Mouse (Mus musculus): ENCODE results near the gene Inpp5d. TPM values are rescaled to one million over a fixed set of nuclear protein-coding genes. Genes with fewer than 3 reads are reported as not detected.

Inpp5d gene
- polyA plus RNA-seq, 1 experiment from 2014 or later: 4.4 TPM

DNA sequence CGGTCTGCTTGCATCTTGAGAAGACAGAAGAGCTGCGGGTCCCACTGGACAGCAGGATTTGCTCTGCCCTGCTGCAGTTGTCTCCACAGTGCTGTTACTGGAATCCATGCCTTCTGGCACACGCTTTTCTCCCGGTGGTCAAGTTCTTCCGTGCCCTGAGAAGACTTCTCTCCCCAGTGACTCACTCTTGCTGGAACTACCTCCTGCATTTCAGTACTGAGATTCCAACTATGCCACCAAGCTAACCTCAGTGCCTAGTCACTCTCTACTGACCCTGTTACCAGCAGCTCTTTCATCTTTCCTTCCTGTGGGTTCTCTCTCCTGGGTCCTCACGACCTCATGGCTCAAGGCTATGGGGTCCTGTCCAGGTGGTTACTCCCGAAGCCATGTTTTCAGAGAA is 22.9 kb downstream of the Inpp5d start:
- 85% methylated on average over 7 of the region's 7 CpGs for whole genome bisulfite sequencing
- no peaks in the 10 kb centered on the region for H3K27me3 ChIP-seq
- no peaks in the 10 kb centered on the region for H3K36me3 ChIP-seq
- H3K4me1 ChIP-seq (replicated peaks): peaks cover 10% of the 10 kb centered on the region
- no peak overlapping the region for H3K9ac ChIP-seq
- no peak for ATAC-seq (replicated peaks; ENCODE audit: insufficient number of reproducible peaks, insufficient read depth, low FRiP score, low read depth)
- H3K4me3 ChIP-seq: no peak overlapping the region
- H3K9me3 ChIP-seq (replicated peaks): no peaks in the 10 kb centered on the region
- H3K27ac ChIP-seq: no peak overlapping the region
- H3K4me2 ChIP-seq: no peak overlapping the region

- H3K4me3 ChIP-seq: no peak overlapping the region
- no peak overlapping the region for H3K27ac ChIP-seq
- H3K4me1 ChIP-seq (replicated peaks): peaks cover 6% of the 10 kb centered on the region
- ATAC-seq (replicated peaks; ENCODE audit: insufficient number of reproducible peaks, insufficient read depth, low FRiP score, low read depth): no peak
- H3K36me3 ChIP-seq: no peaks in the 10 kb centered on the region
- H3K4me2 ChIP-seq: no peak overlapping the region
- H3K27me3 ChIP-seq: no peaks in the 10 kb centered on the region
- H3K9me3 ChIP-seq (replicated peaks): no peaks in the 10 kb centered on the region
- 67% methylated on average over 7 of the region's 7 CpGs for WGBS
- no peak overlapping the region for H3K9ac ChIP-seq
These were observed 24.9 kb downstream of the Inpp5d start for GRCm38 (mm10) chr1:87645041-87645440.

GRCm38 (mm10) chr1:87645748-87646147 is 25.6 kb downstream of the Inpp5d start:
- H3K4me1 ChIP-seq (replicated peaks): peaks cover 5% of the 10 kb centered on the region
- no peak overlapping the region for H3K9ac ChIP-seq
- H3K4me2 ChIP-seq: no peak overlapping the region
- no peak overlapping the region for H3K27ac ChIP-seq
- no peak overlapping the region for H3K4me3 ChIP-seq
- H3K9me3 ChIP-seq (replicated peaks): no peaks in the 10 kb centered on the region
- 57% methylated on average over 6 of the region's 6 CpGs for WGBS
- ATAC-seq (replicated peaks; ENCODE audit: insufficient number of reproducible peaks, insufficient read depth, low FRiP score, low read depth): no peak
- no peaks in the 10 kb centered on the region for H3K36me3 ChIP-seq
- H3K27me3 ChIP-seq: no peaks in the 10 kb centered on the region

DNA sequence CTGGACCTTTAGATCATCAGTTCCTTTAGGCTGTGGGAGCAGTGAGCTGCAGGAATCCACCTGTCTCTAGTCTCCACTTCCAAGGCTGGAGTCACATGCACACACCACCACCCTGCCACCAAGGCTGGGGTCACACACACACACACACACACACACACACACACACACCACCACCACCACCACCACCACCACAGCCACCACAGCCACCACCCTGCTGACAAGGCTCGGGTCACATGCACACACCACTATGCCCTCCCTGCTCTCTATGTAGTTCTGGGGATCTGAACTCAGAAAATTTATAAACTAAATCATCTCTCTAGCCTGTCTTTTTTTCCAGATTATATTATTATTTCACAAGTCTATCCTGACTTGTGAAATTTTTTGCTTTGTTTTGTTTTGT is 27.7 kb downstream of the Inpp5d start:
- H3K9me3 ChIP-seq (replicated peaks): no peaks in the 10 kb centered on the region
- ATAC-seq (replicated peaks; ENCODE audit: insufficient number of reproducible peaks, insufficient read depth, low FRiP score, low read depth): no peak
- no peaks in the 10 kb centered on the region for H3K36me3 ChIP-seq
- peaks cover 6% of the 10 kb centered on the region for H3K4me1 ChIP-seq (replicated peaks)
- H3K4me3 ChIP-seq: no peak overlapping the region
- H3K4me2 ChIP-seq: no peak overlapping the region
- 67% methylated on average over 1 of the region's 1 CpGs for WGBS
- no peak overlapping the region for H3K27ac ChIP-seq
- no peak overlapping the region for H3K9ac ChIP-seq
- H3K27me3 ChIP-seq: no peaks in the 10 kb centered on the region

GRCm38 (mm10) chr1:87648657-87649056 is 28.5 kb downstream of the Inpp5d start:
- WGBS: 51% methylated on average over 7 of the region's 7 CpGs
- ATAC-seq (replicated peaks; ENCODE audit: insufficient number of reproducible peaks, insufficient read depth, low FRiP score, low read depth): no peak

DNA sequence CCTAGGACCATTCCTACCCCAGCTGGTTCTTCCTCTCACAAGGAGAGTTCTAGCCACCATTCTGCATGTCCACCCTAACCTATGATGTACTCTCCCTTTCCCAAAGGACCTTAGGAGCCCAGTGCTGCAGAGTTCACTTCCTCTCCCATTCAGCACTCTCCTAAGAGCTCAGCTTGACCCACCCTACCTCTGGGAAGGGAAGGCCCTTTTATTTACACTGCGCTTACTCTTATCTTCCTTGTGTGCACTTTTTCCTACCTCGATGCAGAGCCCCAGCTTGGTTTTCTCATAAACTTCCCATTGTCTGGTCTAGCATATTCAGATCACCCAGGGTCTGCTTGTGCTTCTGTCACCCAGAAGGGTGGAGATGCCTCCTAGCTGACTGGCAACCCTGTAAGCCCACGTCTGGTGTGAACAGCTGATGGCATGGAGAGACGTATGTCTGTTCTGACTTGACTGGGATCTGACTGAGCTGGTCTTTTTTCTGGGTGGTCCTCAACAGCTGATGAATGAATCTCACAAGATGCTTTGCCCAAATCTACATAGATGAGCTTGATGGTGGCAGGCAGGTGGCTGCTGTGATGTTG is 29.2 kb downstream of the Inpp5d start:
- Histone ChIP-seq H3K27ac (no peak overlapping the region), H3K4me1 (replicated peaks) (peaks cover 6% of the 10 kb centered on the region), H3K27me3 (no peaks in the 10 kb centered on the region), H3K36me3 (no peaks in the 10 kb centered on the region), H3K9me3 (replicated peaks) (no peaks in the 10 kb centered on the region), H3K4me2 (no peak overlapping the region), H3K4me3 (no peak overlapping the region), H3K9ac (no peak overlapping the region)
- ATAC-seq (replicated peaks; ENCODE audit: insufficient number of reproducible peaks, insufficient read depth, low FRiP score, low read depth): no peak
- WGBS: 53% methylated on average over 4 of the region's 4 CpGs

More at GRCm38 (mm10) chr1:87648657-87649056, 28.5 kb downstream of the Inpp5d start:
- no peaks in the 10 kb centered on the region for H3K36me3 ChIP-seq
- no peak overlapping the region for H3K4me2 ChIP-seq
- no peaks in the 10 kb centered on the region for H3K27me3 ChIP-seq
- peaks cover 6% of the 10 kb centered on the region for H3K4me1 ChIP-seq (replicated peaks)
- H3K9ac ChIP-seq: no peak overlapping the region
- H3K27ac ChIP-seq: no peak overlapping the region
- H3K9me3 ChIP-seq (replicated peaks): no peaks in the 10 kb centered on the region
- no peak overlapping the region for H3K4me3 ChIP-seq

GRCm38 (mm10) chr1:87649958-87650474 is 29.9 kb downstream of the Inpp5d start:
- 87% methylated on average over 8 of the region's 8 CpGs for WGBS
- Histone ChIP-seq H3K27me3 (no peaks in the 10 kb centered on the region), H3K27ac (no peak overlapping the region), H3K9me3 (replicated peaks) (no peaks in the 10 kb centered on the region), H3K4me1 (replicated peaks) (peaks cover 6% of the 10 kb centered on the region), H3K9ac (no peak overlapping the region), H3K4me3 (no peak overlapping the region), H3K4me2 (no peak overlapping the region), H3K36me3 (no peaks in the 10 kb centered on the region)
- no peak for ATAC-seq (replicated peaks; ENCODE audit: insufficient number of reproducible peaks, insufficient read depth, low FRiP score, low read depth)

DNA sequence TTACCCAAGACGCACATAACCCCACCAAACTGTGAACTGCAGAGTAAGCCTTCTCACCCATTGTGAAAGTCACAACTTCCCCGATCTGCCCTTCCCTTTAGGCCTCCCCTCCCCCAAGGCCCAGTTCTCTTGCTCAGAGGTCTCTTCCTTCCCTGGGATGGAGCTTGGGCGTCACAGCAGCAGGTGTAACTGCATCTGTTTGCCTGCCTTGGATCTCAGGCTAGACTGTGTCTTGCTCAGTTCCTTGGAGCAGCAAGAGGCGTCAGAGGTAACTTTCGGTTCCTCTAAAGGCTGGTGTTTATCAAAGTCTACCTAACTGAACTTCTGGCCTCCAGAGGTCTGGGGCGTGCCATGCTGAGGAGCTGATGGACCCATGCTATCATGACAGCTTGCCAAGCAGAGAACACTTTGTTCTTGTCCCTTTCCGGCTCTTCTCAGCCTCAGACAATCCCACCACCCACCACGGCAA is 30.5 kb downstream of the Inpp5d start:
- WGBS: 55% methylated on average over 8 of the region's 8 CpGs
- Histone ChIP-seq H3K9ac (no peak overlapping the region), H3K27me3 (no peaks in the 10 kb centered on the region), H3K27ac (no peak overlapping the region), H3K4me3 (no peak overlapping the region), H3K9me3 (replicated peaks) (no peaks in the 10 kb centered on the region), H3K4me1 (replicated peaks) (peaks cover 6% of the 10 kb centered on the region), H3K36me3 (no peaks in the 10 kb centered on the region), H3K4me2 (no peak overlapping the region)
- no peak for ATAC-seq (replicated peaks; ENCODE audit: insufficient number of reproducible peaks, insufficient read depth, low FRiP score, low read depth)

DNA sequence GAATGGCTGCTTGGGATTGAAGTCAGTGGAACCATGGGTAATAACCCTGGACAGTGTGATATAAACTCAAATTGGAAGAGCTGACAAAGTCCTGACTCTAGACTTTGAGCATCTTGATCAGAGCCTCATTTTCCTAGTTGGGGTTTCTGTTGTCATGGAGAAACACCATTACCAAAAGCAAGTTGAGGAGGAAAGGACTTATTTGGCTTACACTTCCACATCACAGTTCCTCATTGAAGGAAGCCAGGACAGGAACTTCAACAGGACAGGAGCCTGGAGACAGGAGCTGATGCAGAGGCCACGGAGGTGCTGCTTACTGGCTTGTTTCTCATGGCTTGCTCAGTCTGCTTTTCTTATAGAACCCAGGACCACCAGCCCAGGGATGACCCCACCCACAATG is 31.3 kb downstream of the Inpp5d start:
- WGBS: 80% methylated on average over 1 of the region's 1 CpGs
- ATAC-seq (replicated peaks; ENCODE audit: insufficient number of reproducible peaks, insufficient read depth, low FRiP score, low read depth): no peak

GRCm38 (mm10) chr1:87655101-87655500 is 35.0 kb downstream of the Inpp5d start:
- Histone ChIP-seq H3K9ac (no peak overlapping the region), H3K4me3 (no peak overlapping the region), H3K27me3 (no peaks in the 10 kb centered on the region), H3K36me3 (no peaks in the 10 kb centered on the region), H3K9me3 (replicated peaks) (no peaks in the 10 kb centered on the region), H3K27ac (no peak overlapping the region), H3K4me2 (no peak overlapping the region), H3K4me1 (replicated peaks) (peaks cover 9% of the 10 kb centered on the region)
- WGBS: 50% methylated on average over 5 of the region's 5 CpGs
- no peak for ATAC-seq (replicated peaks; ENCODE audit: insufficient number of reproducible peaks, insufficient read depth, low FRiP score, low read depth)

More for the DNA sequence above, 31.3 kb downstream of the Inpp5d start:
- Histone ChIP-seq H3K27ac (no peak overlapping the region), H3K27me3 (no peaks in the 10 kb centered on the region), H3K9ac (no peak overlapping the region), H3K36me3 (no peaks in the 10 kb centered on the region), H3K4me3 (no peak overlapping the region), H3K4me1 (replicated peaks) (peaks cover 6% of the 10 kb centered on the region; the same call in 1 of the 2 replicates), H3K9me3 (replicated peaks) (no peaks in the 10 kb centered on the region), H3K4me2 (no peak overlapping the region)

DNA sequence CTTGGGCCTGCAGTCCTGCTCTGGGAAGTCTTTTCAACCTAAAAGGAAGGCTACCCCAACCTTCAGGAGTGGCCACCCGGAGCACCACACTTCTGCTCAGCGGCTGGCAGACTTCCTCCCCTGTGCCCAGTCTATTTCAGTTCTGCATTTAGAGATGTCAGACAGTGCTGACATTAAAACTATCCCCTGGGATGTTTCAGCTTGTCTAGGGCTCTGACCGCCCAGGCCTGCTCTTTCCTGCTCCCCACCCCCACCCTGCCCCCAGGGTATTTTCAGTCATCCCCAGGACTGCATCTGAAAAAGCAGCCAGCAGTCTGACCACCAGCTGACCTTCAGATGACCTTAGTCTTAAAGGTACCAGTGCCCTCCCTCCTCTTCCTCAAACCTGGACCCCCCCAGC is 38.0 kb downstream of the Inpp5d start:
- Histone ChIP-seq H3K27me3 (no peaks in the 10 kb centered on the region), H3K27ac (no peak overlapping the region), H3K4me1 (replicated peaks) (peaks cover 6% of the 10 kb centered on the region; the same call in 1 of the 2 replicates), H3K36me3 (no peaks in the 10 kb centered on the region), H3K4me3 (no peak overlapping the region), H3K9me3 (replicated peaks) (no peaks in the 10 kb centered on the region), H3K4me2 (no peak overlapping the region), H3K9ac (no peak overlapping the region)
- 40% methylated on average over 3 of the region's 3 CpGs for WGBS
- no peak for ATAC-seq (replicated peaks; ENCODE audit: insufficient number of reproducible peaks, insufficient read depth, low FRiP score, low read depth)

DNA sequence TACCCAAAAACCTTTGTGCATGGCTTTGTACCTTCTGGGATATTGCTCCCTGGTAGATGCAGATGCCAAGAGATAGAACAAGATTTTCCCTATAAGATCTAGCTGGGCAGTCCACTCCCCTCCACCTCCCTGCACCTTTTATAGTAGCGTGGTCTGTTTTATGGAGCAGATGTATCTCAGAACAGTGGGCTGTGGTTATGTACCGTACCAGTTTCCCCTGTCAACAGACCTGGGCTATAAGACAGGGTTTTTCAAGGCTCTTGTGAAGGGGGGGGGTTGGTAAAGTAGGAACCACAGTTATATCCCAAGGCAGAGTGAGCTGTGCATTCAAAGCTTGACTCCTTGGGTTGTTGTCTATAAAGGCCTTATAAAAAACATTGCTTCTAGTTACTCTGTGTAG is 38.4 kb downstream of the Inpp5d start:
- Histone ChIP-seq H3K4me1 (replicated peaks) (peaks cover 6% of the 10 kb centered on the region; the same call in 1 of the 2 replicates), H3K27ac (no peak overlapping the region), H3K4me2 (no peak overlapping the region), H3K9ac (no peak overlapping the region), H3K36me3 (no peaks in the 10 kb centered on the region), H3K4me3 (no peak overlapping the region), H3K9me3 (replicated peaks) (no peaks in the 10 kb centered on the region), H3K27me3 (no peaks in the 10 kb centered on the region)
- no peak for ATAC-seq (replicated peaks; ENCODE audit: insufficient number of reproducible peaks, insufficient read depth, low FRiP score, low read depth)
- 75% methylated on average over 2 of the region's 2 CpGs for whole genome bisulfite sequencing
